Mouse (Mus musculus) brain, embryonic 14.5 days (tissue): Measurements from ENCODE around the gene Tmem104.

ENCODE experiments used
- CTCF ChIP-seq: fragments of 200-500 bp; IDR thresholded peaks from 2 replicates; pipeline ENCODE4 v1.5.1; 2012; ENCODE audit warnings: inconsistent platforms, mild to moderate bottlenecking, moderate library complexity, borderline replicate concordance; ENCODE audit not compliant: insufficient read depth, insufficient read length; ENCODE audit errors: extremely low read depth
- POLR2A ChIP-seq: fragments of 200-500 bp; IDR thresholded peaks from 2 replicates; pipeline ENCODE4 v1.6.1; 2012; ENCODE audit warnings: mild to moderate bottlenecking, inconsistent platforms, borderline replicate concordance; ENCODE audit not compliant: poor library complexity, insufficient read depth, insufficient read length, severe bottlenecking; ENCODE audit errors: extremely low read depth

DNA sequence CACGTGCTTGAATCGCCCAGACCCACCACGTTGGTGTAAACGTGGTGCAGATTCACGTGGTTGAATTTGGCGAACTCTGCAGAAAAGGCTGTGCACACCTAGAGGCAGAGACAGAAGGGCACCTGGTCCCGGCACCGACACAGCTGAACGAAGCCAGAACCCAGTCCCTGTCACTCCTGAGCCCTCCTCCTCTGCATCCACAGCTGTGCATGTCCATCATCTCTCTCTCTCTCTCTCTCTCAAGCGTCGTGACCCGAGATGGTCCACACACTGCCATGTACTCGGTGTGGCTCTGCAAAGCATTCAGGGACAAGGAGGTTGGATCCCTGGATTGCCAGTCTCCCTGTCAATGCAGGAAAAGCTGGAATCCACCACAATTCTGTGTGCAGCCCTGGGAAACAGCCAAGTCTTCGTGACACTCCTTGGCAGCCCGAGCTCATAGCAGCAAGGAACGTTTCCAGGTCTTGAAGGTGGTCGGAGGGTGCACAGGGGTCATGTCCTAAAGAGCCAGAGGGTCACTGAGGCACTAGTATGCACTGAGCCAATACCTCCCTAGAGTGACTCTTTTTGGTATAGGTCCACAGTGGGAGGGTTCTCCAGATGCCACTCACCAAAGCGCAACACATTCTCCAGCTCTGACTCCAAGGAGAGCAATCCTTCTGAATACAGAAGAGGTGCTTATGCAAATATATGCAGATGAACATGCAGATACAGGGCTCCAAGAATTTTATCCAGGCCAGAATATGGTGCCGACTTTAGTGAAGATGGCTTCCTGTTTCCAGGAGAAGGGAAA is 99.1 kb downstream of the Tmem104 start:
- TF ChIP-seq CTCF: no peak
- TF ChIP-seq POLR2A: no peak
